Mouse (Mus musculus): ENCODE results near the gene Atrnl1.
A peak's percentile ranks its signal among the peaks of the same experiment; 100 is the strongest.

The Atrnl1 gene

DNA sequence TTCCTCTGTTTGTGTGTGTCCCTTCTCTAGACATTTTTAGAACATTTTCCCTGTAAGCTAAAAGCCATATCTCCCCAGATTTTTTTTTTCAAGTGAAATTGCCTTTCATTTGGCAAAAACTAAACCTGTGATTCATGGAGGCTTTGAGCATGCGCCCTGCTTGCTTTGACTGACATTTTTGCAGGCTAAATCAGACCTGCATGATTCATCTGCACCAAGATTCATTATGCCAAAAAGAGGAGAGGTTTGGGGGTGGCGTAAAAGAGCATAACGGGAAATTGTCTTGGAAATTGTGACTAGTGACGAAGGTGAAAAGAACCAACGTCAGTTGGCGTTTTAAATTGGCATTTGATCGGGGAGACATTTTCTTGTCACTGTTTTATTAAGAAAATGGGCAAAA, 358.9 kb downstream of the Atrnl1 start:
- DNase-seq (ENCODE audit: low read depth): no peak

DNA sequence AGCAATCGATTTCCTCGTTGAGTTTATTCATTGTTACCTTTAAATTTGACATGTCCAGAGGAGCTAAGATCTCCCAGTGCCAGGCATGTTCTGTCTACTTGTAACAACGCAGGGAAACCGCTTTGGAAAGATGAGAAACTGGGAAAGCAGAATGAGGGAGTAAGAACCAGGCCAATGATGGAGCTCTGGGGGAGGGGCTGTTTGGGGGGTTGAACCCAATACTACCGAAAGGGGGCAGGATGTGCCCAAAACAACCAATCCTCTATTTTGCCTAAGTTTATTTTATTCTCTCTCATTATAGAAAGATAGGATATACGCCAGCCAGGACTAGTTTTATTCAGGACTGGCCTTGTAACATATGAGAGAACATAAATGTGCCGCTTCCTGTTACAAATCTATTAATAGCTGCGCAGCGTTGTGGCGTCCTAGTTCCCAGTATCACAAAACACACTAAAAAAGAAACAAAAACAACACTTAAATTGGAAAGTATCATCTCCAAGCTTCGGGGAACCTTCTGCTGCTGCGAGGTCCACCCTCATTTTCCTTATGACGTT, 359.6 kb downstream of the Atrnl1 start:
- DNase-seq (ENCODE audit: low read depth): no peak

DNA sequence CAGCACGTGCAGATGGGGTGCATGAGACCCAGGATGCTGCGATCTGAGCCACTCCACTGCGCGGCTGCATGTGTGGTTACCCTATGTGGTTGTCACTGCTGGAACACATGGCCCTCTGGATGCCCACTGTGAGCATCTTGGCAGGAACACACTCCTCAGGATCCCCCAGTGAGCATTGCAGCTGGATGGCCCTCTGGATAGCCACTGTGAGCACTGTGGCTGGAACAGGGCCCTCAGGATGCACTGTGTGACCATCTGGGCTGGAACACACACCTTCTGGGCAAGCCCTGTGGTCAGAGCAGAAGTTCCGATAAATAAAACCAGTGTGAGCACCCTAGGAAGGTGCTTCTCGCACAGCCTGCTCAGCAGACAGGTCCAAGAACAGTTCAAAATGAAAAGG, 364.4 kb downstream of the Atrnl1 start:
- no peak for DNase-seq (ENCODE audit: low read depth)

GRCm38 (mm10) chr19:57985918-57986900, 375.4 kb downstream of the Atrnl1 start:
- DNase-seq (ENCODE audit: low read depth): no peak

GRCm38 (mm10) chr19:57987696-57988393, 377.0 kb downstream of the Atrnl1 start:
- no peak for DNase-seq (ENCODE audit: low read depth)

DNA sequence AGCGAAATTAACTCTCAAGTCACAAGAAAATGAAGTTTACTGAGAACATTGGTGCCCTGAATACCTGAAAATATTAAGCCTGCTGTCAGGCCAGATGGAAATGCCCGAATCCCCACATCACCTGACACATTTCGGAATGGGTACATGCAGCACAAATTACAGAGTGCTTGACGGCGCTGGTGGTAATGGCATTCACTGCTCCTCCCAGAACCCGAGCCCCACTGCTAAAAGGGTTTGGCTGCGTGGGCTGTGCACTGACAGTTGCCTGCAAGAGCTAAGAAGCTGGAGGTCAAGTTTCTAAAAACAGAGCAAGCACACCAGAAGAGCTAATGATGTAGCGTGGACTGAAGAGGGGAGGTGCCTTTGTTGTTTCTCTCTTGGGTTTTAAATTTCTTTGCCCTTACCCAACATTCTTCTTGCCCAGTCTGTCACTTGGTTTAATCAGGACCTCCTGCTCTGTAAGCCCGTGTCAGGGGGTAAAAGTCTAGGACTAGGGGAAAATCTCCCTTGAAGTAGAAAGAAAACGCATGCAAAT, 377.8 kb downstream of the Atrnl1 start:
- no peak for DNase-seq (ENCODE audit: low read depth)

DNA sequence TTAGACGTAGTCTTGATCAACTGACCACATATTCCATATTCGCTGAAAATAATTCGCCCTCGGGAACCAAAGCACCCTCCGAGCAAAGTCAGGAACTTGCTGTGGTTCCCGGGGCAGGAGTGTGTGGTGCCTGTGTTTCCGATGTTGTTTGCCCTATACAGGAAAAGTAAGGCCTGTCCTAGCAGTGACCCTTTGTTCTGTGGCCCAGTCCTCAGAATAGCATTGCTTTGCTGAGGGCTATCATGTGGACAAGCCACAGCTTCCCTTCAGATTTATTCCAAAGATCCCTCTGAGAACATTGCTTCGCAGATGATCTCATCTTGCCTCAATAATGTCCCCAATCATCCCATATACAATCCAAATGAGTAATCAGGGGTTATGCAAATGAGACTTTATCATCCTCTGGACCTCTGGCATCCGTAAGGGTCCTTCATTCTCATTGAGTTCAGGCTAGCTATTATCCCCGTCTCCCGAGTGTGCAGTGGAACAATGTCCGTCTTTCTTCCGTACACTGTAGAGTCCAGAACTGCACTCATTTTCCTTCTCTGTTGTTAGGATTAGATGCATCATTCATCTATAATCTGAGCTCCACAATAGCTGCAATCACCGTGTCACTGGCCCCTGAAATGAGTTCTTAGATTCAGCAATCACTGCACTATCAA, 380.4 kb downstream of the Atrnl1 start:
- no peak for DNase-seq (ENCODE audit: low read depth)

DNA sequence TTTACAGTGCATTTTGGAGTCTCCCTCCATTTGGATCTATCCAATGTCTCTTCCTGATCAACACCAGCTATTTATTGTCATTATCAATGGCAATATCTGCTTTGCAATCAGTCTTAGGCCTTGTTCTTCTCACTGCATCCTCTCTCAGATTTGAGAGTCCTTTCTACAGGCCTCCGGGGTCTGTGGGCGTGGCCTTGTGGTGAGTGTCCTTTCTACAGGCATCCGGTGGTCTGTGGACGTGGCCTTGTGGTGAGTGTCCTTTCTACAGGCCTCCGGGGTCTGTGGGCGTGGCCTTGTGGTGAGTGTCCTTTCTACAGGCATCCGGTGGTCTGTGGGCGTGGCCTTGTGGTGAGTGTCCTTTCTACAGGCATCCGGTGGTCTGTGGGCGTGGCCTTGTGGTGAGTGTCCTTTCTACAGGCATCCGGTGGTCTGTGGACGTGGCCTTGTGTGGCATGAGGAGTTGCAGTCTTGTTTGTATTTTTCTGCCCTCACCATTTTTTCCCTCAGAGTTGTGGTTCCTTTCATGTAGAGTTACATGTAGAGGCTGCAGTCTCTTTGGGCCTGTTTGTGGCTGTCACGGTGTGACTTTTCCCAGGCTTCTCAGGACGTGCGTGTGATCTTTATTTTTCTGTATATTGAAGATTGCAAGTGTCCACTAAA, 383.5 kb downstream of the Atrnl1 start:
- DNase-seq (ENCODE audit: low read depth): peak; percentile 13

- no peak for DNase-seq (ENCODE audit: low read depth)
These were observed 384.2 kb downstream of the Atrnl1 start for GRCm38 (mm10) chr19:57995015-57995414.

- DNase-seq (ENCODE audit: low read depth): peak; percentile 53
These were observed 387.1 kb downstream of the Atrnl1 start for GRCm38 (mm10) chr19:57997961-57998360.

DNA sequence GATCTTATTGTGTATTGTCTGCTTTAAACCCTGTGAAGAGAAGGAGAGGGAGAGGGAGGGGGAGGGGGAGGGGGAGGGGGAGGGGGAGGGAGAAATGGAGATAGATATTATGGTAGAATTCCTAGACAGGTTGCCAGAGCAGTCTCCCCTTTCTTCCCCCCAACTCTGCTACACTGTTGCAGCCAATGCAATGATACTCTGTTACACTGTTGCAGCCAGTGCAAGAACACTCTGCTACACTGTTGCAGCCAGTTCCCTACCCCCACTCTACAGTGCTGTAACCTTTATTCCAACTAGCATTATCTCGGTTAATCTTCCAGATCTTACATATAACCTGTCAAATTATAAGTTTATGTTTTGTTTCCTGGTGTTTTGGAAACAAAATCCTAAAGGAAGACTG, 400.8 kb downstream of the Atrnl1 start:
- DNase-seq (ENCODE audit: low read depth): no peak

DNA sequence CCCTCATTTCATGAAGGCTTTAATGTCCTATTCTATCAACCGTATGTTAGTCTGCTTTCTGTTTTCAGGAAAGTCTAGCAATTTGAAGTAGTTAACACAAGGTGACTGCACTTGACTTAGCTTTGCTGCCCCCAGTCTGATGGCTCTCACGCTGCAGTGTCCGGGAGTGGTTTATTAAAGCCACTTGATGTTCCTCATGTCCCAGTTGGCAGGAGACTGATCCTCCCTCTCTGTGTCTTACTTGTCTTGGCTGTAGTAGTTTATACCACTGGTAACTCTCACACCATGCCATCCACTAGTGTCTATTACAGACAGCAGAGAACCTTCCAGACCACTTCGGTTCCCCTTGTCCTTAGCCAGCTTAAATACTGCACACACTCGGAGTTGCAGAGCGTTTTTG, 404.9 kb downstream of the Atrnl1 start:
- no peak for DNase-seq (ENCODE audit: low read depth)

DNA sequence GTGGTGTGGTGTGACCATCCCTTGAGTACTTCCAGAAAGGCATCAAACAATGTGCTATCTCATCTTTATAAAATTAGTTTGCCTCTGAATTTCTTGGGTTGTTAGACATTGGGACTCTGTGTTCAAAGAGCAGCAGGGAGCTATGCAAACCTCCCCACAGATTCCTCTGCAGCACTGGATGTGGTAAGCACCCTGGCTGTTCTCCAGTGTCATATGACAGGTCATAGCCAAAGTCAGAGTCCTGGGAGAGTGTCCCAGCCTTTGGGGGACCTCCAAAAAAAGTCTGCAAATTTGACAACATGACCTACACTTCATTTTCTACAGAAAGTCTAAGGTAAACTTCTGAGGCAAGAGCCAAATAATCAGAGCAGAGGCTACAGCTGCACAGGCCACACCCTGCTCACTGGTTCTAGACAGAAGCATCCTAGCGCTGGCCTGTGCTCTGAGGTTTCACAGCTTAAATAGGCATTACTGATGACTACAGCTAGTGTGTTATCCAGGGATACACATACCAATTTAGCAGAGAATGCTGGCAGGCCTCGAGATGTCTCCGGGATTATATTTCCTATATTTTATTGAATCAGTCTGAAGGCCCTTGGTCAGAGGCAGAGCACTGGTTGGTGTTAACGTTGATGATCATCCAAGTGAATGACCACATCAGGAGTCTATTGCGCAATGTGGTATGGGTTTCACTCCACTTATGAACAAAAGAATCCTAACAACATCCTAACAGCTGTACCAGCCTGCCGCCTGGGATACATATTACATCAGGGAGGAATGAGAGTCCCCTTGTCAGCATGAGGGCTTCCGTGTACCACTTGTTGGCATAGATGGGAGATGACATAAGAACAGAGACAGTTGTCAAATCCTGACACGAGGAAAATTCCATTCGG, 406.0 kb downstream of the Atrnl1 start:
- no peak for DNase-seq (ENCODE audit: low read depth)

DNA sequence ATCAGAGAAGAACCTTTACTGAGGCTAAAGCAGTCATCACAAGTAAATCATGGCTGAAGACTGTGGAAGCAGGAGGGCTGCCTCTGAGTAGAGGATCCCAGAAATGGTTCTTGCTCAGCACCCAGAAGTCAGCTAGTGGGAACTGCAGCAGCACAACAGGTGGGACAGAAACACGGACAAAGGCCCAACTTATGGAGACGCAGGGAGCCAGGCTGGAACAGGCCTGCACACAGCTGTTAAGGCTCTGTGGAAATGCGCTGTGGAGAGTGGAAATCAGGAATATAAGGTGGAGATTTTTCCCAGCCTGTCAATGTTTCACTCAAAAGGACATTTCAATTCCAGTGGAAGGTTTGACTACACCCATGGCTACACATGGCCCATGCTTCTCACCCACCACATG, 406.6 kb downstream of the Atrnl1 start:
- DNase-seq (ENCODE audit: low read depth): no peak

DNA sequence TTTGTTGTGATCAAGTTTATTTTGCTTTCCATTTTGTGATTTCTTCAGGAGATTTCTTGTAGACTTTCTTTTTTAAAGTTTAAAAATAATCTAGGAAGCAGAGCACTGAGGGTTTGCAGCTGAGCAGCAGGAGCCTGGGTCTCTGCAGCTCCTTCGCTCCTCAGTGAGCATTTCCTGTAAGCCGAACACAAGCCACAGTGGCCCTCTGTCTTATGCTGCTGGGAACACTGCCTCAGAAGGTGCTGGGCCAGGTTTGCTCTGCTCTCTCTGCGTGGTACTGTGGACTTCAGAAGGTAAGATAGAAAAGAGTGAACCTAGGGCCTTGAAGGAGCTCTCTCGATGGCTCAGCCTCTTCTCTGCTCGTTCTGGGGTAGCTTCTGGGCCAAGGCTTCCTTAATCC, 407.9 kb downstream of the Atrnl1 start:
- DNase-seq (ENCODE audit: low read depth): no peak

DNA sequence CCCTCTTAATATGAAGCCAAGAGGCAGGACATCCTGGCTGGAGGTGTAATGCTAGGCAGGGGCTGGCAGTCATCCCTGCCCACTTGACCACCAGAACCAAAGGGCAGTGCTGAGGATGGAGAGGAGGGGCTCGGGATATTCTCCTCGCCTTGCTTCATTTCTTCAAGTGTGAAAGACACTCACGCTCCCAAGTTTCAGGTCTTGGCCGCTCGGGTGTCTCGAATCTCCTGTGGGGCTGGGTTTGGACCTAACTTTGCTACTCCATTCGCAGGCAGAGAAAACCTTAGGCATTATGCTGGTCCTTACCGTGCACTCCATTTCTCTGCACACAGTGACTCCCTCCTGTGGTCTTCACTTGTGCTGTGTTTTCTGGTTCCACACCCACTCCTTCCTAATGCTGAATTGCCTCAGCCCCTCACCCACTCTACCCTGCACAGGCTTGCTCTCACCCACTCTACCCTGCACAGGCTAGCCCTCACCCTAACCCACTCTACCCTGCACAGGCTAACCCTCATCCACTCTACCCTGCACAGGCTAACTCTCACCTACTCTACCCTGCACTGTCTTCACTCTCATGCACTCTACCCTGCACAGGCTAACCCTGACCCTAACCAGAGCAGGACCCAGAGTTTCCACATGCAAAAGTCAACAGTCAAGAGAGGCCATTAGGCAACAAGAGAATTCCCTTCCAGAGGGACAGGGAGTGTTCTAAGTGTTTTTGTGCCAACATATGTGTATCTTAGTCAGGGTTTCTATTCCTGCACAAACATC, 410.9 kb downstream of the Atrnl1 start:
- no peak for DNase-seq (ENCODE audit: low read depth)

GRCm38 (mm10) chr19:58023216-58023825, 412.5 kb downstream of the Atrnl1 start:
- DNase-seq (ENCODE audit: low read depth): no peak

DNA sequence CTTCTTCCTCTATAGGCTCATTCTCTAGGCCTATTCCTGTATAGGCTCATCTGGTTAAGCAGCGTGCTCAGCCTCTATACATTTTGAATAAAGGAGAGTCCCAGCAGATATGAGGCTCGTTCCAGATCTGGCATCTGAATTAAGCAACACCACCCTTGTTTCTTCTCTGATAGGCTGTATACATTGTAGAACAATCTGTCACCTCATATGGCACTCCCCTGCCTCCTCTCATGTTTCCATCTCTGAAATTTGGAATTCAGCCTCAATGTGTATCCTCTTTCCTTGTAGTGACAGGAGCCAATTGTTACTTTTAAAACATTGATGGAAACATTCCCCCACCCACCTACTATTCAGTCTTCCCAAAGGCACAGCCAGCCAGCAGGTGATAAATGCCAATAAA, 414.2 kb downstream of the Atrnl1 start:
- DNase-seq (ENCODE audit: low read depth): no peak

GRCm38 (mm10) chr19:58029661-58030060, 418.8 kb downstream of the Atrnl1 start:
- no peak for DNase-seq (ENCODE audit: low read depth)
